Mouse (Mus musculus) splenic B cell, adult 2 months (primary cell): Measurements from ENCODE around the gene Txnrd1.

Experiments
- DNase-seq: peaks from one replicate; pipeline ENCODE4 v3.0.0-alpha.2; 2011; ENCODE audit warnings: low read depth, low spot score
- H3K27me3 ChIP-seq: 2 replicates; pipeline ENCODE4 v1.6.1; 2012; ENCODE audit warnings: mild to moderate bottlenecking, low read length, moderate library complexity, mixed read lengths; ENCODE audit not compliant: control insufficient read depth, poor library complexity, insufficient read depth, severe bottlenecking
- H3K36me3 ChIP-seq: 2 replicates; pipeline ENCODE4 v1.6.1; 2012; ENCODE audit warnings: mild to moderate bottlenecking, low read length, moderate library complexity, mixed read lengths; ENCODE audit not compliant: control insufficient read depth, poor library complexity, insufficient read depth, severe bottlenecking

The Txnrd1 gene

DNA sequence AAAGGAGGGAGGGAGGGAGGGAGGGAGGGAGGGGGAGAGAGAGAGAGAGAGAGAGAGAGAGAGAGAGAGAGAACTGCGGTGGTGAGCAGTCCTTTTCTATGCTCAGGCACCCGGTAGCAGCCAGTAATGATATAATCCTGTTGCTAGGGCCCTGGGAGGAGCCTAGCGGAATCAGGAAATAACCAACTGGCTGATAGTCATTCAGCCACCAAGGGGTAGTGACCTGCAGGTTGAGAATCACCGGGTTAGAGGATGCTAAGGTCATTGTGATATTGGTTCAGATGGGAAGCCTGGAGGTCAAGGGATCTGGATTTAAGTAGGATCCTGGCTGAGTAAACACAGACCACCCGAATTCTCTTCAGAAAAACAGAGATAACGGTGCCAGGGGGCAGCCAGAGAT, 25.6 kb upstream of the Txnrd1 start:
- DNase-seq: no peak
- Histone ChIP-seq H3K27me3 (no peaks in the 10 kb centered on the region; the same call in 1 of the 2 replicates), H3K36me3 (no peaks in the 10 kb centered on the region)

DNA sequence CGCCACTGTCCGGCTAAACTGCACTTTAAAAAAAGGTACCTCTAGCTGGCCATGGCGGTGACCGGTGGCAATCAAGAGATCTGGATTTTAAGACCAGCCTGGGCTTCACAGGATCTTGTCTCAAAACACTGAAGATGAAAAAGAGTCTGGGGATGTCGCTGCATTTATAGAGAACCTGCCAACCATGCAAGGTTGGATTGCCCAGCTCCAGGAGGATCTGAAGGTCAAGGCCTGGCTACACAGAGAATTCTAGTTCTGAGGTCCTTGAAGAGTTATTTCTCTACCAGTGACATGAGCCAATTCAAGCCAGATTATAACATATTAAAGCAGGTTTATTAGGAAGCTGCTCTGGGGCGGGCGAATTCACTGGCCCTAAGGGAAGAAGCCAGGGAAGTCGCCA, 24.9 kb upstream of the Txnrd1 start:
- Histone ChIP-seq H3K27me3 (no peaks in the 10 kb centered on the region; the same call in 1 of the 2 replicates), H3K36me3 (no peaks in the 10 kb centered on the region)
- DNase-seq: no peak

DNA sequence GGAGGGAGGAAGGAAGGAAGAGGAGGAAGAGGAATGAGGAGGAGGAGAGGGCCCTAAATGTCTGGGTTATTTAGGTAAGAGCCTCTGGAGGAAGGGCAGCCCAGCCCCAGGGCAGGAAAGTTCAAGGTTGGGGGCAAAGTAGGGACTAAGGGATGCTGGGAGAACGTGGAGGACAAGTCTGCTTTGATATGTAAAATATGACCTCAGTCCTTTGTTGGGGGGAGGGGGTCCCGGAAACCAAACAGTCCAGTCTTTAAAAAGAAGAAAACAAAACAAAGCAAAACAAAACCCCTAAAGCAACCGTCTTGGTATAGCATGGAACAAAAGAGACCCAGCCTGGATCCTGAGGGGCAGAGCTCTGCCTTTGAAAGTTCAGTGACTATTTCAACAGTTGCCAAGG, 24.4 kb upstream of the Txnrd1 start:
- H3K27me3 ChIP-seq: no peaks in the 10 kb centered on the region; the same call in 1 of the 2 replicates
- DNase-seq: no peak
- H3K36me3 ChIP-seq: no peaks in the 10 kb centered on the region

DNA sequence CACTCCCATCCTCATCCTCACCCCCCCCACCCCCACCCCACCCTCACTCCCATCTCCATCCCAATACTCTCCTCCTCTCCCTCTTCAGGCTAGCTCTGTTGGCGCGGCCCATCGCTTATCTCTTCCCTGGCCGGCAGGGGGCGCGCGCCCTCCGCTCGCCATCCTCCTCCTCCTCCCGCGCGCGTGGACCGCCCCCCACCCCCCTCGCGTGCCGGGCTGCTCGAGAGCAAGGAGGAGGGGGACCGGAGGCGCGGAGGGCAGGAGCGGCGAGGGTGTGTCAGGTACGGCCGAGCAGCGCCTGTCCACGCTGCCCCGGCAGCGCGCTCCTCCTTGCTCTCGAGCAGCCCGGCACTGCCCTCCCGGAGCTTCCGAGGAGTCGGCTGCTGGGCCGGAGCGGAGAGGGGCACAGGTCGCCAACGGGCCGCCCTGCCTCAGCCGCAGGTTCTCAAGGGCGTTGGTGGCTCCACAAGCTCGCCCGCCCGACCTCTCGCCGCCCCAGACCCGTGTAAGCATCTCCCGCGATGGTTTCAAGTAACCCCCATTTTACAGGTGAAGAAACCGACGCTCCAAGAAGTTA, 21.8 kb upstream of the Txnrd1 start:
- no peaks in the 10 kb centered on the region; the same call in 1 of the 2 replicates for H3K27me3 ChIP-seq
- no peaks in the 10 kb centered on the region for H3K36me3 ChIP-seq
- DNase-seq: peak; percentile 86

GRCm38 (mm10) chr10:82814096-82814970, 19.4 kb upstream of the Txnrd1 start:
- DNase-seq: peak; percentile 77

GRCm38 (mm10) chr10:82816441-82816840, 17.3 kb upstream of the Txnrd1 start:
- Histone ChIP-seq H3K36me3 (no peaks in the 10 kb centered on the region), H3K27me3 (no peaks in the 10 kb centered on the region)
- DNase-seq: no peak

More at GRCm38 (mm10) chr10:82814096-82814970, 19.4 kb upstream of the Txnrd1 start:
- Histone ChIP-seq H3K27me3 (no peaks in the 10 kb centered on the region), H3K36me3 (no peaks in the 10 kb centered on the region)

DNA sequence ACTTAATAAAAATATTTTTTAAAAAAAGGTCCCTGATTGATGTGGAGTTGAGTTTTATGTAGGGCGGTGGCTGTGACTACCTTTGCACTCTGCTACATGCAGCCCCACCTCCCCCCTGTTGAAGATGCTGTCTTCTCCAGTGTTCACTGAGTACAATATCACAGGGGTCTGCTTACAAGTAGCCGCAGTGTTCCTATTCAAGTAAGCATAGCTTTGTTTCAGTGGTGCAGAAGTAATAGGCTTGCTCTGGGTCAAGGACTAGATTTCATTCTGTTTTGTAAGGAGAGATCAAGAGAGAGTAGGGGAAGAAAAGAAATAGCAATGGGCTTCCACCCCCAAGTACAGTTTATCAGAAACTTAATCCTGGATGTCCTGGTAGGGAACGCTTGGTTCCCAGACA, 16.2 kb upstream of the Txnrd1 start:
- DNase-seq: no peak
- no peaks in the 10 kb centered on the region for H3K27me3 ChIP-seq

GRCm38 (mm10) chr10:82817936-82818335, 15.8 kb upstream of the Txnrd1 start:
- Histone ChIP-seq H3K27me3 (no peaks in the 10 kb centered on the region), H3K36me3 (no peaks in the 10 kb centered on the region)
- DNase-seq: peak; percentile 32

More for the DNA sequence above, 16.2 kb upstream of the Txnrd1 start:
- H3K36me3 ChIP-seq: no peaks in the 10 kb centered on the region

GRCm38 (mm10) chr10:82818661-82819060, 15.1 kb upstream of the Txnrd1 start:
- DNase-seq: peak; percentile 38
- no peaks in the 10 kb centered on the region for H3K27me3 ChIP-seq
- H3K36me3 ChIP-seq: no peaks in the 10 kb centered on the region

GRCm38 (mm10) chr10:82823108-82823778, 10.5 kb upstream of the Txnrd1 start:
- no peak for DNase-seq
- H3K27me3 ChIP-seq: no peaks in the 10 kb centered on the region
- H3K36me3 ChIP-seq: no peaks in the 10 kb centered on the region

GRCm38 (mm10) chr10:82823779-82824177, 10.0 kb upstream of the Txnrd1 start:
- H3K27me3 ChIP-seq: no peaks in the 10 kb centered on the region
- no peaks in the 10 kb centered on the region for H3K36me3 ChIP-seq
- DNase-seq: no peak

DNA sequence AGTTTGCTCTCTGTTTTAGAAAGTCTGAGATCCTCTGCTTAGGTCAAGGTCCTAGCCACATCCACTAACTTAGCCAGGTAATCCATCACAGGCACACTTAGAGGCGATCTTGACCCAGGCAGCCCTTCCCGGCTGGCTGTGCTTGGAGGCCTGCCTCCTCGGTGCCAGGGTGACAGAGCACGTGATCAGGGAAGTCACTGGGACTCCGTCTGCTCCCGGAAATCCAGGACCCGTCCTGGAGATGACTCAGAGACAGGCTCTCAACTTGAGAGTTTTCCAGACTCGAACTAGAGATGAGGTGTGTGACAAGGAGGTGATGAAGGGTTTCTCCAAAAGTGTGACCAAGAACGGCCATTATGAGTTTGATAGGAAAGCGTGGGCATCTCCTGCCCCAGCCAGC, 9.2 kb upstream of the Txnrd1 start:
- no peaks in the 10 kb centered on the region for H3K27me3 ChIP-seq
- H3K36me3 ChIP-seq: no peaks in the 10 kb centered on the region
- no peak for DNase-seq

DNA sequence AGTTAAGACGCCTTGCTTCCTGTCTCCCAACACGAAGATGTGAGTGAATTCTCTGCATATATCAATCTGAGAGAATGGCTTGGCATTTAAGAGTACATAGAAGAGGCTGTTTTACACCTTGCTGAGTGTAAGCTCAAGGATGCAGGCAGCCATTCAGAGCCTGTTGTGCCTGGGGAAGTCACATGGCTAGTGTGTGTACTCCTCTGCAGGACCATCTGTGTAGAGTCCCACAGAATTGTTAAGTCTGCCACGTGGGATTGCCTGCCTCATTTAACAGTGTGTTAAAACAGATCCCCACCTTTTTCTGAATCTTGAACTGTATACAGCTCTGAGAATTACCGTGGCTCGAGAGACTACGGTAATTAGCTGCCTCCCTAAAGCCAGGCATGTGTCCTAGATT, 7.2 kb upstream of the Txnrd1 start:
- H3K36me3 ChIP-seq: no peaks in the 10 kb centered on the region
- H3K27me3 ChIP-seq: no peaks in the 10 kb centered on the region
- no peak for DNase-seq

GRCm38 (mm10) chr10:82835898-82836297, 2.1 kb downstream of the Txnrd1 start:
- no peak for DNase-seq
- H3K36me3 ChIP-seq: no peaks in the 10 kb centered on the region
- H3K27me3 ChIP-seq: no peaks in the 10 kb centered on the region

DNA sequence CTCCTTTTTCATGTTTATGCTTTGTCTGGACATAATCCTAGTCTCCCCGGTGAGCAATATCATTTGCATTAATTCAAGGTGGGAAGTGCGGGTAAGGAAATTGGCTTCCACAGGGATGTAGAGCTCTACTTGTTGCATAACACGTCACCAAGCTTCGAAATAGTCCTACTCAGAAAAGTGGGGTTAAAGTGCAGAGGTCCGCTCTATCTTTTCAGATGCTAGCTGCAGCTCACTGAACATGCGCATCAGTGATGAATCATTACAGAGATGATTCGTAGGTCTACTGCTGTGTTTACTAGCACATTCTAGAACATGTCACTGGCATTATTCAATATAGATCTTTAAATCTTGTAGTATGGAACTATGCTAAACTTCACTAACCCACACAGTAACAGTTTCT, 4.6 kb downstream of the Txnrd1 start:
- no peaks in the 10 kb centered on the region for H3K36me3 ChIP-seq
- no peak for DNase-seq
- no peaks in the 10 kb centered on the region for H3K27me3 ChIP-seq
